Mouse (Mus musculus) midbrain, postnatal 0 days (tissue): ENCODE results near the gene Cox4i1. TPM values are rescaled to one million over a fixed set of nuclear protein-coding genes. Genes with fewer than 3 reads are reported as not detected.
A peak's percentile ranks its signal among the peaks of the same experiment; 100 is the strongest.

Experiments used
- ATAC-seq: fragments of 200-750 bp; cut with Nextera tagmentation; 2 replicates; pipeline ENCODE4 v1.8.0; 2017; ENCODE audit warnings: moderate number of reproducible peaks, mild to moderate bottlenecking, moderate TSS enrichment, moderate library complexity; ENCODE audit not compliant: low FRiP score
- DNase-seq: peaks from one replicate; pipeline ENCODE4 v3.0.0-alpha.2; 2015; ENCODE audit warnings: low spot score
- H3K27ac ChIP-seq: fragments of 300-500 bp; sonication (generic); 2 replicates; pipeline ENCODE4 v1.5.1; 2014; ENCODE audit warnings: low read depth, mild to moderate bottlenecking, low read length, mixed read lengths
- H3K27me3 ChIP-seq: fragments of 300-500 bp; sonication (generic); 2 replicates; pipeline ENCODE4 v1.6.1; 2014; ENCODE audit warnings: low read length, control low read depth, mixed read lengths; ENCODE audit not compliant: insufficient read depth
- H3K36me3 ChIP-seq: fragments of 300-500 bp; sonication (generic); 2 replicates; pipeline ENCODE4 v1.6.1; 2014; ENCODE audit warnings: low read length, control low read depth, mixed read lengths; ENCODE audit not compliant: insufficient read depth
- H3K4me1 ChIP-seq: fragments of 300-500 bp; sonication (generic); 2 replicates; pipeline ENCODE4 v1.6.1; 2014; ENCODE audit warnings: mild to moderate bottlenecking, control low read depth, antibody characterized with exemption, low read length, mixed read lengths; ENCODE audit not compliant: insufficient read depth
- H3K4me2 ChIP-seq: fragments of 300-500 bp; sonication (generic); 2 replicates; pipeline ENCODE4 v1.6.1; 2014; ENCODE audit warnings: low read depth, mild to moderate bottlenecking, low read length, mixed read lengths; ENCODE audit not compliant: poor library complexity, severe bottlenecking
- H3K4me3 ChIP-seq: fragments of 300-500 bp; sonication (generic); 2 replicates; pipeline ENCODE4 v1.5.1; 2014; ENCODE audit warnings: low read depth, mild to moderate bottlenecking, low read length, moderate library complexity
- H3K9ac ChIP-seq: fragments of 300-500 bp; sonication (generic); replicated peaks from 2 replicates; pipeline ENCODE4 v1.6.1; 2014; ENCODE audit warnings: mild to moderate bottlenecking, low read length, moderate library complexity, mixed read lengths; ENCODE audit not compliant: poor library complexity, severe bottlenecking
- H3K9me3 ChIP-seq: fragments of 300-500 bp; sonication (generic); 2 replicates; pipeline ENCODE4 v1.6.1; 2016; ENCODE audit warnings: low read length, control low read depth
- CTCF ChIP-seq: IDR thresholded peaks from 2 replicates; pipeline ENCODE4 v1.5.1; 2016; ENCODE audit warnings: antibody characterized with exemption, mild to moderate bottlenecking
- WGBS: fragments of 180-500 bp; shearing (Covaris S2); extraction: QIAGEN DNeasy Blood & Tissue Kit; methylation state at CpG from one replicate; pipeline ENCODE4 v1.1.7; 2014; 5-methylcytosine and 5-hydroxymethylcytosine counted together
- polyA plus RNA-seq: library from polyadenylated mRNA; unstranded; fragments of >200 nt; fragmentation: Nextera tagmentation; extraction: Ambion mirVana; gene quantifications from 2 replicates; pipeline ENCODE4 v1.2.1, GENCODE M21; 2015
- total RNA-seq: library from RNA; depleted of rRNA; stranded (reverse); fragments of >200 nt; gene quantifications from 2 replicates; pipeline ENCODE4 v1.2.3, GENCODE M21; 2014

Gene Cox4i1
- total and polyA plus RNA-seq, 2 experiments from 2014 or later, result 558 to 1,374 TPM

GRCm38 (mm10) chr8:120668374-120668905, 418 bp downstream of the Cox4i1 start, which contains the start of gene Emc8:
TSS of gene Emc8 (minus strand) at chr8:120668573.
- ATAC-seq, result no peak

GRCm38 (mm10) chr8:120671775-120672174, 3.8 kb downstream of the Cox4i1 start:
- Histone ChIP-seq H3K27ac (no peak overlapping the region), H3K27me3 (no peaks in the 10 kb centered on the region), H3K9ac (no peak overlapping the region), H3K9me3 (no peaks in the 10 kb centered on the region), H3K36me3 (peaks cover 44% of the 10 kb centered on the region), H3K4me2 (no peak overlapping the region), H3K4me3 (no peak overlapping the region), H3K4me1 (peaks cover 3% of the 10 kb centered on the region; the same call in 1 of the 2 replicates)
- 61% methylated on average over 6 of the region's 6 CpGs for WGBS
- TF ChIP-seq CTCF, result no peak
- ATAC-seq (no peak), DNase-seq (no peak)

More at GRCm38 (mm10) chr8:120668374-120668905, 418 bp downstream of the Cox4i1 start, which contains the start of gene Emc8:
- TF ChIP-seq CTCF, result no peak
- WGBS, result under 1% methylated on average over 49 of the region's 51 CpGs
- H3K9me3 ChIP-seq, result no peaks in the 10 kb centered on the region
- H3K4me2 ChIP-seq, result peak within 1 kb of the TSS; percentile 91
- peaks cover 21% of the 10 kb centered on the region for H3K4me1 ChIP-seq
- peak within 1 kb of the TSS; percentile 91 for H3K9ac ChIP-seq
- no peaks in the 10 kb centered on the region for H3K27me3 ChIP-seq
- peaks cover 33% of the 10 kb centered on the region for H3K36me3 ChIP-seq
- DNase-seq, result no peak
- peak within 1 kb of the TSS; percentile 97 for H3K4me3 ChIP-seq
- peak within 1 kb of the TSS; percentile 90 for H3K27ac ChIP-seq

- no peak for TF ChIP-seq CTCF
- H3K27me3 ChIP-seq, result no peaks in the 10 kb centered on the region
- 93% methylated on average over 16 of the region's 16 CpGs for WGBS
- no peak overlapping the region for H3K9ac ChIP-seq
- H3K4me3 ChIP-seq, result no peak overlapping the region
- no peak for DNase-seq
- no peaks in the 10 kb centered on the region for H3K9me3 ChIP-seq
- no peak for ATAC-seq
- no peaks in the 10 kb centered on the region for H3K4me1 ChIP-seq
- H3K27ac ChIP-seq, result no peak overlapping the region
- peaks cover 44% of the 10 kb centered on the region for H3K36me3 ChIP-seq
- H3K4me2 ChIP-seq, result no peak overlapping the region
Observed at GRCm38 (mm10) chr8:120672626-120673229, 4.7 kb downstream of the Cox4i1 start.

- H3K4me2 ChIP-seq, result no peak overlapping the region
- ATAC-seq (no peak), DNase-seq (no peak)
- no peak for TF ChIP-seq CTCF
- H3K9me3 ChIP-seq, result no peaks in the 10 kb centered on the region
- no peak overlapping the region for H3K9ac ChIP-seq
- WGBS, result 94% methylated on average over 7 of the region's 7 CpGs
- H3K36me3 ChIP-seq, result peaks cover 44% of the 10 kb centered on the region
- H3K4me3 ChIP-seq, result no peak overlapping the region
- H3K27ac ChIP-seq, result no peak overlapping the region
- no peaks in the 10 kb centered on the region for H3K4me1 ChIP-seq
- no peaks in the 10 kb centered on the region for H3K27me3 ChIP-seq
Observed at GRCm38 (mm10) chr8:120673298-120673697, 5.3 kb downstream of the Cox4i1 start.

GRCm38 (mm10) chr8:120675718-120676117, 7.7 kb downstream of the Cox4i1 start:
- no peak for ATAC-seq
- Histone ChIP-seq H3K4me2 (no peak overlapping the region), H3K36me3 (peaks cover 34% of the 10 kb centered on the region), H3K4me1 (no peaks in the 10 kb centered on the region), H3K9ac (no peak overlapping the region), H3K4me3 (no peak overlapping the region), H3K27me3 (no peaks in the 10 kb centered on the region), H3K9me3 (no peaks in the 10 kb centered on the region), H3K27ac (no peak overlapping the region)
- no peak for DNase-seq
- 71% methylated on average over 8 of the region's 8 CpGs for WGBS
- TF ChIP-seq CTCF, result peak; percentile 56

GRCm38 (mm10) chr8:120678447-120678846, 10.4 kb downstream of the Cox4i1 start:
- no peak overlapping the region for H3K4me3 ChIP-seq
- no peaks in the 10 kb centered on the region for H3K27me3 ChIP-seq
- WGBS, result 18% methylated on average over 10 of the region's 10 CpGs
- DNase-seq, result peak; percentile 92
- H3K27ac ChIP-seq, result no peak overlapping the region
- ATAC-seq, result no peak; the same call in 1 of the 2 replicates
- no peak overlapping the region for H3K4me2 ChIP-seq
- H3K36me3 ChIP-seq, result peaks cover 11% of the 10 kb centered on the region; the same call in 1 of the 2 replicates
- H3K9me3 ChIP-seq, result no peaks in the 10 kb centered on the region
- peak; percentile 96 for TF ChIP-seq CTCF
- H3K9ac ChIP-seq, result no peak overlapping the region
- no peaks in the 10 kb centered on the region for H3K4me1 ChIP-seq
